Mouse (Mus musculus) heart, embryonic 16.5 days (tissue): Measurements from ENCODE around the gene Vps52. TPM values are rescaled to one million over a fixed set of nuclear protein-coding genes. Genes with fewer than 3 reads are reported as not detected.

ENCODE experiments used
- ATAC-seq: fragments of 200-750 bp; cut with Nextera tagmentation; replicated peaks from 2 replicates; pipeline ENCODE4 v1.8.0; 2017; ENCODE audit warnings: moderate number of reproducible peaks; ENCODE audit not compliant: insufficient read depth, low FRiP score; ENCODE audit errors: extremely low read depth
- H3K27ac ChIP-seq: fragments of 300-500 bp; sonication (generic); 2 replicates; pipeline ENCODE4 v1.5.1; 2014; ENCODE audit warnings: mild to moderate bottlenecking, low read length, control low read depth, moderate library complexity
- H3K27me3 ChIP-seq: fragments of 300-500 bp; sonication (generic); 2 replicates; pipeline ENCODE4 v1.6.1; 2014; ENCODE audit warnings: low read length, mixed read lengths; ENCODE audit not compliant: control insufficient read depth, insufficient read depth
- H3K36me3 ChIP-seq: fragments of 300-500 bp; sonication (generic); 2 replicates; pipeline ENCODE4 v1.6.1; 2014; ENCODE audit not compliant: control insufficient read depth, insufficient read depth
- H3K4me1 ChIP-seq: fragments of 300-500 bp; sonication (generic); 2 replicates; pipeline ENCODE4 v1.6.1; 2014; ENCODE audit warnings: low read length, mixed read lengths; ENCODE audit not compliant: control insufficient read depth, insufficient read depth
- H3K4me2 ChIP-seq: fragments of 300-500 bp; sonication (generic); 2 replicates; pipeline ENCODE4 v1.6.1; 2014; ENCODE audit warnings: low read depth, mild to moderate bottlenecking, control low read depth, low read length
- H3K4me3 ChIP-seq: fragments of 300-500 bp; sonication (generic); 2 replicates; pipeline ENCODE4 v1.5.1; 2014; ENCODE audit warnings: mild to moderate bottlenecking, control low read depth, low read length
- H3K9ac ChIP-seq: fragments of 300-500 bp; sonication (generic); 2 replicates; pipeline ENCODE4 v1.6.1; 2014; ENCODE audit warnings: low read length, control low read depth
- H3K9me3 ChIP-seq: fragments of 300-500 bp; sonication (generic); replicated peaks from 2 replicates; pipeline ENCODE4 v1.6.1; 2016; ENCODE audit warnings: low read length; ENCODE audit not compliant: control insufficient read depth
- WGBS: fragments of 180-500 bp; shearing (Covaris S2); extraction: QIAGEN DNeasy Blood & Tissue Kit; methylation state at CpG from one replicate; pipeline ENCODE4 v1.1.7; 2014; 5-methylcytosine and 5-hydroxymethylcytosine counted together
- polyA plus RNA-seq: library from polyadenylated mRNA; unstranded; fragments of >200 nt; fragmentation: Nextera tagmentation; extraction: Ambion mirVana; gene quantifications from 2 replicates; pipeline ENCODE4 v1.2.1, GENCODE M21; 2015

Vps52 gene
- polyA plus RNA-seq, 1 experiment from 2014 or later = 39.7 TPM

DNA sequence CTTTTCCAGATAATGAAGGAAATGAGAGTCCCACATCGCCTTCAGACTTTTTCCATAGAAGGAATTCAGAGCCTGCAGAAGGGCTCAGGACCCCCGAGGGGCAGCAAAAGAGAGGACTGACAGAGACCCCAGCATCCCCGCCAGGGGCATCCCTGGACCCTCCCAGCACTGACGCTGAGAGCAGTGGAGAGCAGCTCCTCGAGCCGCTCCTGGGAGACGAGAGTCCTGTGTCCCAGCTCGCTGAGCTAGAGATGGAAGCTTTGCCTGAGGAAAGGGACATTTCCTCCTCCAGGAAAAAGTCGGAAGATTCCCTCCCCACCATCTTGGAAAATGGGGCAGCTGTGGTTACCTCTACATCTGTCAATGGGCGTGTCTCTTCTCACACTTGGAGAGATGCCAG lies 42.3 kb upstream of the Vps52 start:
- Histone ChIP-seq H3K4me3 (no peak overlapping the region), H3K36me3 (peaks cover 43% of the 10 kb centered on the region), H3K4me2 (no peak overlapping the region), H3K27me3 (no peaks in the 10 kb centered on the region), H3K27ac (no peak overlapping the region), H3K9me3 (no peaks in the 10 kb centered on the region), H3K4me1 (peaks cover 21% of the 10 kb centered on the region), H3K9ac (no peak overlapping the region)
- ATAC-seq = no peak
- WGBS = 86% methylated on average over 10 of the region's 10 CpGs

DNA sequence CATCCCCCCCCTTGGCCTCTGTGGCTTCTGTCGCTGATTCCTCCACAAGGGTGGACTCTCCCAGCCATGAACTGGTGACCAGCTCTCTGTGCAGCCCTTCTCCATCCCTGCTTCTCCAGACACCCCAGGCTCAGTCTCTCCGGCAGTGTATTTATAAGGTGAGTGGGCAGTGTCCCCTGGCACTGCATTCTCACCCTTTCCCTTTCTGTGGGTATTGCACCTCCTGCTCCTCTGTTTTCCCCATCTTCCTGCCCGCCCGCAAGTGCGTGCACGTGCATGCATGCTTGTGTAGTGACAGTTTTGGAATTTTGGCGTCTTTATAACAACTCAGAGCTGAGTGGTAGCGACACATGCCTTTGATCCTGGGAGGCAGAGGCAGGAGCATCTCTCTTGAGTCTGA lies 41.7 kb upstream of the Vps52 start:
- no peak for ATAC-seq
- Histone ChIP-seq H3K27me3 (no peaks in the 10 kb centered on the region), H3K4me1 (peaks cover 26% of the 10 kb centered on the region), H3K4me3 (no peak overlapping the region), H3K4me2 (no peak overlapping the region), H3K27ac (no peak overlapping the region), H3K9me3 (no peaks in the 10 kb centered on the region), H3K36me3 (peaks cover 43% of the 10 kb centered on the region), H3K9ac (no peak overlapping the region)
- 95% methylated on average over 8 of the region's 8 CpGs for WGBS

DNA sequence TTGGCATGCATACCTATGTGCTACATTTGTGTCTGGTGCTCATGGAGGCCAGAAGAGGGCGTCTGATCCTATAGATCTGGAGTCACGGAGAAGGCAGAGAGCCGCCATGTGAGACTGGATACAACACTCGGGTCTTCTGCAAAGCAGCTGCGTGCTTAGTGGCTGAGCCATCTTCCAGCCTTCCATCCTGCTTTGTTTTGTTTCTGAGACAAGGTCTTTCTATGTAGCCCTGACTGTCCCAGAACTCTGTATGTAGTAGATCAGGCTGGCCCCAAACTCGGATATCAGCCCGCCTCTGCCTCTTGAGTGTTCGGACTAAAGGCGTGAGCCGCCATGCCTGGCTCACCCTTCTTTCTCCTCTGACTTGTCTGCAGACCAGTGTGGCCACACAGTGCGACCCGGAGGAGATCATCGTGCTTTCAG lies 40.6 kb upstream of the Vps52 start:
- peak overlapping the region; percentile 52; the same call in 1 of the 2 replicates for H3K9ac ChIP-seq
- H3K27ac ChIP-seq = no peak overlapping the region
- 71% methylated on average over 13 of the region's 13 CpGs for whole genome bisulfite sequencing
- H3K4me1 ChIP-seq = peaks cover 30% of the 10 kb centered on the region
- ATAC-seq = no peak
- peak overlapping the region; percentile 74 for H3K4me3 ChIP-seq
- H3K4me2 ChIP-seq = peak overlapping the region; percentile 66; the same call in 1 of the 2 replicates
- no peaks in the 10 kb centered on the region for H3K9me3 ChIP-seq
- H3K27me3 ChIP-seq = no peaks in the 10 kb centered on the region
- H3K36me3 ChIP-seq = peaks cover 43% of the 10 kb centered on the region

DNA sequence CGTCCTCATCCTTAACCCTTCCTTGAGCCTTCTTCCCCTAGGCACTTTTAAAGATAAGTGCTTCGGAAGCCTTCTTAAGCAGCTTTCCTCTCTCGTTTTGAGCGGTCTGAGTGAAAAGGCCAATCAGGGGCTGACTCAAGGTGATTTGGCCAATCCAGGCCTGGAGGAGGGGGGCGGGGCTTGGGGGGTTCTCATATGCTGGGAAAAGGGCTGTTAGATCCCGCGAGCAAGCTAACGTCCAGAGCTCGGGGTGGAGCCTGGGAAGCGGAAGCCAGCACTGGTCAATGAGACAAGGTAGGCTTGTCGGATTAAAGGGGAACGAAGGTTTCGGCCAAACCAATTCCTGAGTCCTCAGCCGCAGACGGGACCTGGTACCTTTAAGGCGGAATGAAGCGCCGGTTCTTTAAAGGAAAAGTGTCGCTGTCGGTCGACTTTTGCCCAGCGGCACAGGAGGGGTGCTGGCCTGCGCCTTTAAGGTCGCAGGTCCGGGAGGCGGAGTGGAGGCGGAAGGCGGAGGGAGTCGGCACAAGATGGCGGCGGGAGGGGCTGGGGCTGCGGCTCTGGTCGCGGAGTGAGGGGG lies 39.9 kb upstream of the Vps52 start, which contains the start of the genes Tapbp and Zbtb22:
Tapbp (plus strand) TSS at position 229 of the 580 bp plus-strand sequence.
Zbtb22 (plus strand) TSS at position 234 of the 580 bp plus-strand sequence.
- H3K4me2 ChIP-seq = peak within 1 kb of the TSS; percentile 88
- H3K27ac ChIP-seq = peak within 1 kb of the TSS; percentile 82
- WGBS = 1% methylated on average over 34 of the region's 34 CpGs
- no peaks in the 10 kb centered on the region for H3K9me3 ChIP-seq
- peaks cover 23% of the 10 kb centered on the region for H3K4me1 ChIP-seq
- peak within 1 kb of the TSS; percentile 74 for H3K4me3 ChIP-seq
- ATAC-seq = peak; percentile 93
- peak within 1 kb of the TSS; percentile 71 for H3K9ac ChIP-seq
- H3K27me3 ChIP-seq = no peaks in the 10 kb centered on the region
- peaks cover 40% of the 10 kb centered on the region for H3K36me3 ChIP-seq

DNA sequence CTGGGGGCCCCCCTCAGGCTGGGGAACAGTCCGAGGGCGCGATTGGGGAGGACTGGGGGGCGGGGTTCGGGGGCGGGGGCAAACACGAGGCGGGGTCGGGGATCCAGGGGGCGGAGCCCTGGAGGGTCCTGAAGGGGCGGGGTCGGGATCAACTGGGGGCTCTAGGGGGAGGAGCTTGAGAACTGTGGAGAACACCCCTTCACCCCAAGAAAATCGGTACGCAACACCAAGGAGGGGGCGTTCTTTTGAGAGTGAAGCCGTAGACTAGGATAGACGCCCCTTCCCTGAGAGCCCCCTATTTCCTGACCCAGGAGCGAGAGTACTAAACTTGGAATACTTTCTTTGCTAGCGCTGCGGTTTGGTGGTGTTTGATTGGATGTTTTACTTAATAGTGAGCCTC lies 39.3 kb upstream of the Vps52 start:
- Histone ChIP-seq H3K27ac (peak overlapping the region; percentile 82), H3K9ac (peak overlapping the region; percentile 71), H3K4me1 (peaks cover 23% of the 10 kb centered on the region), H3K27me3 (no peaks in the 10 kb centered on the region), H3K4me2 (peak overlapping the region; percentile 88), H3K9me3 (no peaks in the 10 kb centered on the region), H3K4me3 (peak overlapping the region; percentile 74), H3K36me3 (peaks cover 39% of the 10 kb centered on the region)
- ATAC-seq = peak; percentile 2
- under 1% methylated on average over 10 of the region's 20 CpGs for WGBS

DNA sequence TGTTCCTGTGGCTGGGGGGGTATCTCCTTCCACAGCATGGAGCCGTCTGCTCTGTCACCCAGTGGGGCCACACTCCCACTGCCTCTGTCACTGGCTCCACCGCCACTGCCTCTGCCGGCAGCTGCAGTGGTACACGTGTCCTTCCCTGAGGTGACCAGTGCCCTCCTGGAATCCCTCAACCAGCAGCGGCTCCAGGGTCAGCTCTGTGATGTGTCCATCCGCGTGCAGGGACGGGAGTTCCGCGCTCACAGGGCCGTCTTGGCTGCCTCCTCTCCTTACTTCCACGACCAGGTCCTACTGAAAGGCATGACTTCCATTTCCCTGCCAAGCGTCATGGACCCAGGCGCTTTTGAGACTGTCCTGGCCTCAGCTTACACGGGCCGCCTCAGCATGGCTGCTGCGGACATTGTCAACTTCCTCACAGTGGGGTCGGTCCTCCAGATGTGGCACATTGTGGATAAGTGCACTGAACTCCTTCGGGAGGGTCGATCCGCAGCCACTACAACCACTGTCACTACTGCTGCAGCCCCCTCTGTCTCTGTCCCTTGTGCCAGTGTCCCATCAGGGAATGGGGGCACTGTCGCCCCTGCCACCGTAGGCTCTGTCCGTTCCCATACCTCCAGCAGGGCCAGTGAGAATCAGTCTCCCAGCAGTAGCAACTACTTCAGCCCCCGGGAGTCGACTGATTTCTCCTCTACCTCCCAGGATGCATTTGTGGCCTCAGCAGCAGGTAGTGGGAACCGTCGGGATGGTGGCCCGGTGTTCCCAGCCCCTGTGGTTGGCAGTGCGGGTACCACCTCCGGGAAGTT lies 38.6 kb upstream of the Vps52 start:
- 65% methylated on average over 31 of the region's 31 CpGs for WGBS
- Histone ChIP-seq H3K9ac (peak overlapping the region; percentile 71), H3K27ac (0 out of 2 replicates have a peak overlapping the region, but pooled peaks have one; percentile 14), H3K9me3 (no peaks in the 10 kb centered on the region), H3K27me3 (no peaks in the 10 kb centered on the region), H3K4me2 (peak overlapping the region; percentile 88), H3K4me1 (peaks cover 23% of the 10 kb centered on the region), H3K4me3 (peak overlapping the region; percentile 74), H3K36me3 (peaks cover 31% of the 10 kb centered on the region)
- ATAC-seq = no peak

DNA sequence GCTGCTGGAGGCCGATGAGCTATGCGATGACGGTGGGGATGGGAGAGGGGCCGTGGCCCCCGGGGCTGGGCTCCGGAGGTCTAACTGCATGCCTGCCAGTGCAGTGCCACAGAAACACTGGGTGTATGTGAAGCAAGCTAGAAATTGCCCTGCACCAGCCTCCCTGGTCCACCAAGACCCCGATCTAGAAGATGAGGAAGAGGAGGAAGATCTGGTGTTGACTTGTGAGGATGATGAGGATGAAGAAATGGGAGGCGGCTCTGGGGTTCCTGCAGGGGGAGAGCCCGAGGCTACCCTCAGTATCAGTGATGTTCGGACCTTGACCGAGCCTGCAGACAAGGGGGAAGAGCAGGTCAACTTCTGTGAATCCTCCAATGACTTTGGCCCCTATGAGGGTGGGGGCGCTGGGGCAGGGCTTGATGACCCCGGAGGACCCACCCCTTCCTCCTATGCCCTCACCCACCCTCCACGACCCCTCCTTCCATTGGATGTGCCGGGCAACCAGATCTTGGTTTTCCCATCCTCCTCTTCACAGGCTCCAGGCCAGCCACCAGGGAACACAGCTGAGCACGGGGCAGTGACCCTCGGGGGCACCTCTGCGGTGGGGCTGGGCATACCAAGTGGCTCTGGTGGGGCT lies 37.8 kb upstream of the Vps52 start:
- H3K27ac ChIP-seq = no peak overlapping the region
- H3K4me2 ChIP-seq = no peak overlapping the region
- no peak for ATAC-seq
- no peaks in the 10 kb centered on the region for H3K9me3 ChIP-seq
- peaks cover 23% of the 10 kb centered on the region for H3K4me1 ChIP-seq
- no peaks in the 10 kb centered on the region for H3K27me3 ChIP-seq
- no peak overlapping the region for H3K9ac ChIP-seq
- H3K36me3 ChIP-seq = peaks cover 26% of the 10 kb centered on the region
- 76% methylated on average over 18 of the region's 18 CpGs for WGBS
- no peak overlapping the region for H3K4me3 ChIP-seq

DNA sequence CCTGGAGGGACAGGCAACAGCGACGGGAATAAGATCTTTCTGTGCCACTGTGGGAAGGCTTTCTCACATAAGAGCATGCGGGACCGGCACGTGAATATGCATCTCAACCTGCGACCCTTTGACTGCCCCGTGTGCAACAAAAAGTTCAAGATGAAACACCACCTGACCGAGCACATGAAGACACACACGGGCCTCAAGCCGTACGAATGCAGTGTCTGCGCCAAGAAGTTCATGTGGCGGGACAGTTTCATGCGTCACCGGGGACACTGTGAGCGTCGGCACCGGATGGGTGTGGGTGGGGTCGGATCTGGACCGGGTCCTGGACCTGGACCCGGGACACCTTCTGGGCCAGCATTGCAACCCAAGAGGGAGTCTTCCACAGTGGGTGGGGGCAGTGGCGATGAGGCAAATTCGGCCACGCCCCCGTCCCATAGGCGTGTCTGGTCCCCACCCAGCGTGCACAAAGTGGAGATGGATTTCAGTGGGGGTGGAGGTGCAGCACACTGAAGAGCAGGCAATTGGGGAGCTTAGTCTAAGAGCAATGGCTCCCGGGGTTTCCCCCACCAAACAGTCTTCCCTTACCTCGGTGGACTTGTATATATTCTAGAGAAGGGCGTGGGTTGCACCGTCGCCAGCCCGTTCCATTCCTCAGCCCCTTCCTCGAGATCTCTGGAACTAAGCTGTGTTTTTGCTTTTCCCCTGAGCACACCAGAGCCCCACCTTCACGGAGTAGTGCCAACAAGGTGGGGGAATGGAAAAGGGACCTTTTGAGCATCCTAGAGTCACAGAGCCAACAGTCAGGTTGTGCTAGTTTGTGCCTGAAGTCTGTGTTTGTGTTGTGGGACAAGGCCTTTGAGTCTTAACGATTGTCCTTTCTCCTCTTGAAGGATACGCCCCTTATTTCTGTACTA lies 37.1 kb upstream of the Vps52 start:
- H3K9me3 ChIP-seq = no peaks in the 10 kb centered on the region
- peaks cover 23% of the 10 kb centered on the region for H3K4me1 ChIP-seq
- H3K27ac ChIP-seq = peak overlapping the region; percentile 89
- H3K4me2 ChIP-seq = peak overlapping the region; percentile 97
- peak overlapping the region; percentile 85 for H3K4me3 ChIP-seq
- H3K27me3 ChIP-seq = no peaks in the 10 kb centered on the region
- H3K9ac ChIP-seq = peak overlapping the region; percentile 86
- 55% methylated on average over 37 of the region's 37 CpGs for WGBS
- peaks cover 20% of the 10 kb centered on the region for H3K36me3 ChIP-seq
- no peak for ATAC-seq
